Mouse (Mus musculus): ENCODE results near the gene Rgp1. TPM values are rescaled to one million over a fixed set of nuclear protein-coding genes. Genes with fewer than 3 reads are reported as not detected.

Rgp1 gene
- polyA plus RNA-seq, 1 experiment from 2014 or later = 18.0 TPM

DNA sequence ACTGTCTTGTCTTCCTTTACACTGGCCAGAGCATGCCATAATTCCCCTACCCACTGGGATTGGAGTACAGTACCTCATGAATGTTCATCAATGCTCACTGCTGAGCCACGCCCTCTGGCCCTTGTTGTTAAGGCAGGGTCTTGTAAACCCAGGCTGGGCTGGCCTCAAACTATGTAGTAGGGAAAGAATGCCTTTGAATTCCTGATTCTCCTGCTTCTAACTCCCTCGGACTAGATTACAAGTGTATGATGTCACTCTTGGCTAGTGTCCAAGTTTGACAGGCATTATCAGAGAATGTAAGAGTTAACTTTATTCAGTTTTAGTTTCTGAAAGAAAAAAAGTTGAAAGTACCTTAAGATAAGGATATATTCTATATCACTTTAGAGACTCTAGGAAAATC, 14.3 kb upstream of the Rgp1 start:
- peaks cover 37% of the 10 kb centered on the region for H3K4me1 ChIP-seq
- no peak overlapping the region for H3K4me3 ChIP-seq
- peaks cover 58% of the 10 kb centered on the region for H3K36me3 ChIP-seq
- peak overlapping the region; percentile 96; the same call in 1 of the 2 replicates for H3K4me2 ChIP-seq
- no peak for ATAC-seq
- H3K9ac ChIP-seq = no peak overlapping the region
- no peaks in the 10 kb centered on the region for H3K9me3 ChIP-seq (replicated peaks)
- no peaks in the 10 kb centered on the region for H3K27me3 ChIP-seq (replicated peaks)
- WGBS (ENCODE audit: insufficient replicate concordance) = 49% methylated on average over 2 of the region's 2 CpGs
- 0 out of 2 replicates have a peak overlapping the region, but pooled peaks have one; percentile 100 for H3K27ac ChIP-seq

DNA sequence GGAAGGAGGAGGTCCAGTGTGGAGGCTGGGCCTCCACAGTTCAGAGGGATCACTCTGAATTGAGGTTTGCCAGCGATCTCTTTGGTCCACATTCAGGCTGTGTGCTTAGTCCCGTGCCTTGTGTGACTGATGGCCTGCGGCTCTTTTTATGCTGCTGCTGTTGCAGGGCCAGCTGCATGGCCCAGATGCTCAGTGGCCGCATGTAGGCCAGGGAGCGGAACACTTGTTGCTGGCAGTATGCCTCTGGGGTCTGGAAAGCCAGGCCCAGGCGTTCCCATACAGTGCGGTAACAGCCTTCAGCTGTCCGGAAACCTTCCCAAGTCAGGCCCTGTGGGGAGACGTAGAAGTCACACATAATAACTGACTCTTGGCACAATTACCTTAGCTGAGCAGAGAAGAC, 11.4 kb upstream of the Rgp1 start:
- Histone ChIP-seq H3K4me2 (no peak overlapping the region), H3K36me3 (peaks cover 81% of the 10 kb centered on the region), H3K4me3 (no peak overlapping the region), H3K27me3 (replicated peaks) (no peaks in the 10 kb centered on the region), H3K27ac (no peak overlapping the region), H3K9me3 (replicated peaks) (no peaks in the 10 kb centered on the region), H3K4me1 (peaks cover 16% of the 10 kb centered on the region), H3K9ac (no peak overlapping the region)
- 90% methylated on average over 9 of the region's 9 CpGs for whole genome bisulfite sequencing (ENCODE audit: insufficient replicate concordance)
- ATAC-seq = no peak

DNA sequence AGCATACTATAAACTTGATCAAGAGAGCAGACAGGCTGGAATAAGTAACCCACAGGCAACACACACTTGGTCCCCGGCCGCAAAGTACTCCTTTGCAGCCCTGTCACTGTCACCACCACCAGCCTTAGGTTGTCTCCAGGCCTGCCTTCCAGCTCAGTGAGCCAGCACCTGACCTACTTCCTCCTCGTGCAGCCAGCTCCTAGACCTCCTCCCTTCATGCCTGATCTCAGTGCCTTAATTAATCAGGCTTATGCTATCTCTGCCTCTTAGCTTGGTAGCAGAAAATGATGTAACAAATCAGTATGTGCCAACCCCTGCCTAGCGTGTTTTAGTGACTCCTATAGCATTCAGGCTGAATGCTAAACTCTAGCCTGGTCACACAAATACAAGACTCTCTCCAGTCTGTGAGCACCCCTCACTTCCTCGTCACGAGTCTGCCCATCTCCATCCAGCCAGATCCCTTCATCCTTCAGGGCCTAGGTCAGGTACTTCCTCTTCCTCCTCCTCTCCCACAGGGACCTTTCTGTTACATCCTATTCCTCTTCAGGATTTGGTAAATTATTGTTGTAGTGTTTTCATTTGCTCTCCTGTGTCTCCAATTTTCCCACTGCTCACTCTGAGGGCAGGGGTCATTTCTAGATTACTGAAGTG, 7.0 kb upstream of the Rgp1 start:
- Histone ChIP-seq H3K9me3 (replicated peaks) (no peaks in the 10 kb centered on the region), H3K27ac (0 out of 2 replicates have a peak overlapping the region, but pooled peaks have one; percentile 4), H3K27me3 (replicated peaks) (no peaks in the 10 kb centered on the region), H3K4me1 (peaks cover 19% of the 10 kb centered on the region), H3K4me3 (no peak overlapping the region), H3K36me3 (peaks cover 82% of the 10 kb centered on the region), H3K4me2 (no peak overlapping the region), H3K9ac (no peak overlapping the region)
- no peak for ATAC-seq
- 68% methylated on average over 6 of the region's 6 CpGs for WGBS (ENCODE audit: insufficient replicate concordance)

DNA sequence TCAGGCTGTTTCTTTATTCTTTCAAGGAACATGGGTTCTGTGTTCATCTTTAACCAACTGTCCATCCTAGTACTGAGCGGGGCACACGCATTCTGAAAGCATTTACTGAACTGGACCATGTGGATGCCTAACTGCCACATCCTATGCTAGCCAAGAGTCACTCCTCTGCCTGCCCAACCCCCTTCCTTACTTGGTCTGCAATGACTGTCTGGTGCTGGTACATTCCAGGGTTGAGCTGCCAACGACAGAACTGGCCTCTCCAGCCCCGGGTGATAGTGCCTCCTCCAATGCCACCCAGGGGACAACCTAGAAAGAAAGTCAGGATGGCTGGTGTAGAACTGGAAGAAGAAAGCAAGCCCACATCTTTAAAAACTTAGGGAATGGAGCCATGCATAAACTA, 5.0 kb upstream of the Rgp1 start:
- peaks cover 62% of the 10 kb centered on the region for H3K36me3 ChIP-seq
- H3K27me3 ChIP-seq (replicated peaks) = no peaks in the 10 kb centered on the region
- H3K4me3 ChIP-seq = no peak overlapping the region
- H3K4me2 ChIP-seq = no peak overlapping the region
- 81% methylated on average over 4 of the region's 4 CpGs for WGBS (ENCODE audit: insufficient replicate concordance)
- H3K9ac ChIP-seq = no peak overlapping the region
- ATAC-seq = no peak
- H3K9me3 ChIP-seq (replicated peaks) = no peaks in the 10 kb centered on the region
- no peak overlapping the region for H3K27ac ChIP-seq
- H3K4me1 ChIP-seq = peaks cover 35% of the 10 kb centered on the region

DNA sequence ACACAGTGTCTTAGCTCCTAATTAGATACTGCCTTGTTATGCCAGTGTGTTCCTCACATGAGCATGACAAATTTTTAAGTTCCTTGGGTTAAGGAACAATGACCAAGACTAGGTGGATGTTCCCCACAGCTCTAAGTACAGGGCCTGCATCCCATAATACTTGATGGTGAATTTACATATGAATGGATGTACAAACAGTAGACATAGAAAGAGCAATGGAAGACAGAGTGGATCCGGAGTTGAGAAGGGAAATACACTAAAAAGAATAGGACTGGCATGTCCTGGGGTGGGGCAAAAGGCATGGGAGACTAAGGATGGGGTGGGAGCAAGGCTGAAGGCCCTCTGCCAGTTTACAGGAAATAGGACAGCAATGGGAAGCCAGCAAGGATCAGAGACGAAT, 3.2 kb upstream of the Rgp1 start:
- ATAC-seq = no peak
- H3K36me3 ChIP-seq = peaks cover 47% of the 10 kb centered on the region
- no peaks in the 10 kb centered on the region for H3K9me3 ChIP-seq (replicated peaks)
- H3K27ac ChIP-seq = no peak overlapping the region
- peaks cover 47% of the 10 kb centered on the region for H3K4me1 ChIP-seq
- H3K9ac ChIP-seq = no peak overlapping the region
- WGBS (ENCODE audit: insufficient replicate concordance) = 64% methylated on average over 2 of the region's 2 CpGs
- H3K4me2 ChIP-seq = peak overlapping the region; percentile 90
- H3K4me3 ChIP-seq = peak overlapping the region; percentile 76; the same call in 1 of the 2 replicates
- H3K27me3 ChIP-seq (replicated peaks) = no peaks in the 10 kb centered on the region

DNA sequence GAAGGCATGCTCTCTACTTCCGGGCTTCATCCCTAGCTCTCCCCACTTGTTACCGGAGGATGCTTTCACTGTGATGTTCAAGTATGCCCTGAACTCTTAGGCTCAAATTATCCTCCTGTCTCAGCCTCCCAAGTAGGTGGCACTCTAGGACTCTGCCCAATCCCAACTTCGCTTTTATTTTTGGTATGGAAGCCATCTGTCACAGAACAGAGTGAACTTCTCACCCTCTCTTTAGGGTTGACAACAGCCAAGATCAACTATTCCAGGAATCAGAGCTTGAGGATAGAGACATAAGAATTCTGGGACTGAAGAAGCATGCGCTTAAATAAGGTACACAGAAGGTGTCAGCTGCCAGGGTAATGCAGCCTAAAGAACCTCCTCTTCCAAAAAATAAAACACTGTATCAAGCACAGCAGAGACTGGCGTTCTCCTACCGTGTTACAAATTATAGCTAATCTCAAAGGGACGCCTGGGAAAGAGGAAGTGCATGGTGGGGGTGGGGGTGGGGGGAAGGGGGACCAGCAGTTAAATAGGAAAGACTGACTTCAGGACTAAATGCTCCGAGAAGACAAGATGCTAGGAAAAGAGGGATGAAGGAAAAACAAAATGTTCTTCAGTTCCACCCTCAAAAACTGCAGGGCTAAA, 1.2 kb upstream of the Rgp1 start:
- Histone ChIP-seq H3K27me3 (replicated peaks) (no peaks in the 10 kb centered on the region), H3K4me2 (peak overlapping the region; percentile 90), H3K4me1 (peaks cover 49% of the 10 kb centered on the region), H3K9me3 (replicated peaks) (no peaks in the 10 kb centered on the region), H3K36me3 (peaks cover 47% of the 10 kb centered on the region), H3K4me3 (peak overlapping the region; percentile 76), H3K27ac (peak overlapping the region; percentile 90), H3K9ac (peak overlapping the region; percentile 86)
- ATAC-seq = no peak
- WGBS (ENCODE audit: insufficient replicate concordance) = 25% methylated on average over 8 of the region's 8 CpGs

DNA sequence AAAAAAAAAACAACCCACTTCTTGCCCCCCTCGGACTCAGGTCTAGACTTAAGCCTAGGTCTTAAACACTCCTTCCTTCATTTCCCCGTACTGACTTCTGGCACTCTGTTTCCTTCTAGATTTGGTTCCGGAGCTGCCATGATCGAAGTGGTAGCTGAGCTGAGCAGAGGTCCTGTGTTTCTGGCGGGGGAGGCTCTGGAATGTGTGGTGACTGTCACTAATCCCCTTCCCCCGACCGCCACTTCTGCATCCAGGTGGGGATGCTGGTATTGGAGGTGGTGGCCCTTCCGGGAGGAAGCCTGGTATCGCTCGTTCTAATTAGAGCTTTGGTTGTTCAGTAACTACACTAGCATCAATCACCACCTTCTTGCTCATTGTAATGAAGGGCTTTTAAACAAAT, 741 bp downstream of the Rgp1 start:
- 7% methylated on average over 10 of the region's 10 CpGs for WGBS (ENCODE audit: insufficient replicate concordance)
- peak overlapping the region; percentile 86 for H3K9ac ChIP-seq
- no peak for ATAC-seq
- no peaks in the 10 kb centered on the region for H3K27me3 ChIP-seq (replicated peaks)
- peak overlapping the region; percentile 90 for H3K27ac ChIP-seq
- peak overlapping the region; percentile 76 for H3K4me3 ChIP-seq
- peaks cover 47% of the 10 kb centered on the region for H3K36me3 ChIP-seq
- no peaks in the 10 kb centered on the region for H3K9me3 ChIP-seq (replicated peaks)
- H3K4me1 ChIP-seq = peaks cover 50% of the 10 kb centered on the region
- H3K4me2 ChIP-seq = peak overlapping the region; percentile 90

DNA sequence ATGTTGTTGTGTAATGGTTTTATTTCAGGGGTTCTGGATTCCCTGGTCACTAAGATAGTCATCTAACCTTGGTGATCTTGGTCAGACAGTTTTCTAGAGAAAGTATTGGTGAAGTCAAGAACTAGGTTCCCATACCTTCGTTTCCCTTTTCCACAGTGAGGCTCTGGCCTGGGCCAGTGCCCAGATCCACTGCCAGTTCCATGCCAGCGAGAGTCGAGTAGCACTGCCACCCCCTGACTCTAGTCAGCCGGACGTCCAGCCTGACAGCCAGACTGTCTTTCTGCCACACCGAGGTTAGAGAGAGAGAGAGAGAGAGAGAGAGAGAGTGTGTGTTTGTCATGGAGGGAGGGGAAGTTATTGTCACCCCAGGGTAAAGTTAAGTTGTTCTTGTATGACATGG, 1.2 kb downstream of the Rgp1 start:
- WGBS (ENCODE audit: insufficient replicate concordance) = 63% methylated on average over 6 of the region's 6 CpGs
- no peak for ATAC-seq
- Histone ChIP-seq H3K36me3 (peaks cover 50% of the 10 kb centered on the region), H3K27ac (peak overlapping the region; percentile 90; the same call in 1 of the 2 replicates), H3K4me2 (peak overlapping the region; percentile 90), H3K27me3 (replicated peaks) (no peaks in the 10 kb centered on the region), H3K9me3 (replicated peaks) (no peaks in the 10 kb centered on the region), H3K4me1 (peaks cover 52% of the 10 kb centered on the region), H3K4me3 (peak overlapping the region; percentile 76), H3K9ac (peak overlapping the region; percentile 86)

DNA sequence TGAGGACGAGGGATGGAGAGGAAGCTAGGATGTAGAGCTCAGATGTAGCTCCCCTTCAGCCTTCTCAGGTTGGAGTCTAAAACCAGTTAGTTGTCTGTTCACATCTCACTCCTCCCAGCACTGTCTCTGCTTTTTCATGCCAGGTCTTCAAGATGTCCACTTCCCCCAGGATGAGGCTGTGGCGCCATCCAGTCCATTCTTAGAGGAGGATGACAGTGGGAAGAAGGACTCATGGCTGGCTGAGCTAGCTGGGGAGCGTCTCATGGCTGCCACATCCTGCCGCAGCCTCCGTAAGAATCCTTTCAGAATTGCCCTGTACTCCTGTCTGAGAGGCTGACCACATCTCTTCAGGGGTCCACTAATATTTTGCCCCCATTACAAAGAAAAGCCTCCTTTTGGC, 2.2 kb downstream of the Rgp1 start:
- H3K27ac ChIP-seq = no peak overlapping the region
- H3K36me3 ChIP-seq = peaks cover 48% of the 10 kb centered on the region
- ATAC-seq = no peak
- 86% methylated on average over 5 of the region's 5 CpGs for WGBS (ENCODE audit: insufficient replicate concordance)
- H3K9ac ChIP-seq = no peak overlapping the region
- no peak overlapping the region for H3K4me2 ChIP-seq
- no peak overlapping the region for H3K4me3 ChIP-seq
- peaks cover 45% of the 10 kb centered on the region for H3K4me1 ChIP-seq
- no peaks in the 10 kb centered on the region for H3K9me3 ChIP-seq (replicated peaks)
- no peaks in the 10 kb centered on the region for H3K27me3 ChIP-seq (replicated peaks)

DNA sequence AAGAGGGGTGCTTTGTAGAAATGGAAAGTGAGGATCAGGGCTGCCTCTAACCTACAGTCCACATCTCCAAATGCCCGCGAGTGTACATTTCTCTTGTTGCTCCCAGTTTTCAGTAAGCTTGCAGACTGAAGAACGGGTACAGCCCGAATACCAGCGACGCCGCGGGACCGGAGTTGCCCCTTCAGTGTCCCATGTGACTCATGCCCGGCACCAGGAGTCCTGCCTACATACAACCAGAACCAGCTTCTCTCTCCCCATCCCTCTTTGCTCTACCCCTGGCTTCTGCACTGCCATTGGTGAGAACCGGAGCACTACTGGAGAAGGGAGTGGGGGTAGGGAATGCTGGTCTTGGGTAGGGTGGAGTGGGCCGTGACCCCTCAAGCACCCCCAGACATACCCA, 2.9 kb downstream of the Rgp1 start:
- no peak for ATAC-seq
- Histone ChIP-seq H3K4me2 (no peak overlapping the region), H3K9me3 (replicated peaks) (no peaks in the 10 kb centered on the region), H3K27ac (no peak overlapping the region), H3K9ac (no peak overlapping the region), H3K27me3 (replicated peaks) (no peaks in the 10 kb centered on the region), H3K36me3 (peaks cover 48% of the 10 kb centered on the region), H3K4me1 (peaks cover 45% of the 10 kb centered on the region), H3K4me3 (no peak overlapping the region)
- 93% methylated on average over 12 of the region's 12 CpGs for WGBS (ENCODE audit: insufficient replicate concordance)

DNA sequence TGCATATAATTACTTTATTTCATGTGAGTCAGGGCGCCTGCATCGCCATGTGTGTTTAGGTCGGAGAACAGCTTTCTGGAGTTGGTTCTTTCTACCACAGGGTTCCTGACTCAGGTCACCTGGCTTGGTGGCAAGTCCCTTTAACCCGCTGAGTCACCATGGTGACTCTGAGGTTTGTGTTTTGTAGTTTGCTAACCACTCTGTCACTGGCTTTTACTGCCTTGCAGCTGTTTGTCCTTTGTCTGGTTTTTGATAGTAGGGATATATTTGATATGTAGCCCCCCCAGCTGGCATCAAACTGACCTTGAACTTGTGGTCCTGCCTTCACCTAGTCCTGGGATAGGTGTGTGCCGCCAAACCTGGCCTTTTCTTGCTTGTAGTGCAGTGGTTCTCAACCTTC, 3.7 kb downstream of the Rgp1 start:
- 78% methylated on average over 5 of the region's 5 CpGs for WGBS (ENCODE audit: insufficient replicate concordance)
- ATAC-seq = no peak
- Histone ChIP-seq H3K4me1 (peaks cover 40% of the 10 kb centered on the region), H3K9ac (no peak overlapping the region), H3K27ac (0 out of 2 replicates have a peak overlapping the region, but pooled peaks have one; percentile 1), H3K4me3 (no peak overlapping the region), H3K9me3 (replicated peaks) (no peaks in the 10 kb centered on the region), H3K4me2 (no peak overlapping the region), H3K36me3 (peaks cover 48% of the 10 kb centered on the region), H3K27me3 (replicated peaks) (no peaks in the 10 kb centered on the region)

DNA sequence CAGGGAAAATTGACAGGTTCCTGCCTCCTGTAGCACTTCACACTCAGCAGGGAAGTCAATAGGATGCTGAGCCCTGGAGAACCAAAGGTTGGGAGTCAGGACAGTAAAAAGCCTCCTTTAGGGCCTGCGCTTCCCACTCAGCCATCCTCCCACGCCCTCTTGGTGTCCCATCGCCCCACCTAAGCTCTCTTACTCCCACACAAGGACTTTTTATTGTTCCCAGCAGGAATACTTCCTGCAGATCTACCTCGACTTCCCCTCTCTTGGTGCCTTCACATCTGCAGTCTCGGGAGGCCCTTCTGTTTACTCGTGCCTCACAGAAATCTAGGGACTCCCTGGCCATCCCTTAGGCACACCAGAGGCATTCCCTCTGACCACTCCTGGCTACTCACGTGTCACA, 4.9 kb downstream of the Rgp1 start:
- WGBS (ENCODE audit: insufficient replicate concordance) = 72% methylated on average over 7 of the region's 7 CpGs
- Histone ChIP-seq H3K36me3 (peaks cover 48% of the 10 kb centered on the region), H3K9ac (no peak overlapping the region), H3K4me3 (no peak overlapping the region), H3K9me3 (replicated peaks) (no peaks in the 10 kb centered on the region), H3K4me1 (peaks cover 41% of the 10 kb centered on the region), H3K4me2 (no peak overlapping the region), H3K27ac (no peak overlapping the region), H3K27me3 (replicated peaks) (0 out of 2 replicates have a peak, but pooled peaks cover 3% of the 10 kb centered on the region)
- no peak for ATAC-seq
